Mouse (Mus musculus) forebrain, embryonic 15.5 days (tissue): ENCODE results near the gene Riox2. TPM values are rescaled to one million over a fixed set of nuclear protein-coding genes. Genes with fewer than 3 reads are reported as not detected.

Experiments used
- ATAC-seq: fragments of 200-750 bp; cut with Nextera tagmentation; replicated peaks from 2 replicates; pipeline ENCODE4 v1.8.0; 2017; ENCODE audit warnings: mild to moderate bottlenecking, moderate TSS enrichment, moderate library complexity
- H3K27ac ChIP-seq: fragments of 300-500 bp; sonication (generic); replicated peaks from 2 replicates; pipeline ENCODE4 v1.5.1; 2015; ENCODE audit warnings: mild to moderate bottlenecking, inconsistent platforms
- H3K27me3 ChIP-seq: fragments of 300-500 bp; sonication (generic); 2 replicates; pipeline ENCODE4 v1.6.1; 2015; ENCODE audit warnings: inconsistent platforms
- H3K36me3 ChIP-seq: fragments of 300-500 bp; sonication (generic); 2 replicates; pipeline ENCODE4 v1.6.1; 2015; ENCODE audit warnings: mild to moderate bottlenecking, inconsistent platforms
- H3K4me1 ChIP-seq: fragments of 300-500 bp; sonication (generic); 2 replicates; pipeline ENCODE4 v1.6.1; 2015; ENCODE audit warnings: inconsistent platforms
- H3K4me2 ChIP-seq: fragments of 300-500 bp; sonication (generic); replicated peaks from 2 replicates; pipeline ENCODE4 v1.6.1; 2015; ENCODE audit warnings: mild to moderate bottlenecking, inconsistent platforms
- H3K4me3 ChIP-seq: fragments of 300-500 bp; sonication (generic); 2 replicates; pipeline ENCODE4 v1.5.1; 2015; ENCODE audit warnings: mild to moderate bottlenecking, inconsistent platforms
- H3K9ac ChIP-seq: fragments of 300-500 bp; sonication (generic); replicated peaks from 2 replicates; pipeline ENCODE4 v1.6.1; 2015; ENCODE audit warnings: mild to moderate bottlenecking, inconsistent platforms
- H3K9me3 ChIP-seq: fragments of 300-500 bp; sonication (generic); 2 replicates; pipeline ENCODE4 v1.6.1; 2016; ENCODE audit warnings: inconsistent platforms
- WGBS: fragments of 180-500 bp; shearing (Covaris S2); methylation state at CpG from one replicate; pipeline ENCODE4 v1.1.7; 2015; ENCODE audit warnings: mixed read lengths; 5-methylcytosine and 5-hydroxymethylcytosine counted together
- polyA plus RNA-seq: library from polyadenylated mRNA; unstranded; fragments of >200 nt; fragmentation: Nextera tagmentation; extraction: Ambion mirVana; gene quantifications from 2 replicates; pipeline ENCODE4 v1.2.1, GENCODE M21; 2015

Riox2 gene
- polyA plus RNA-seq, 1 experiment from 2014 or later, result 13.3 TPM

GRCm38 (mm10) chr16:59474788-59475187 is 3.2 kb downstream of the Riox2 start:
- Histone ChIP-seq H3K4me3 (no peak overlapping the region), H3K4me2 (no peak overlapping the region), H3K27me3 (no peaks in the 10 kb centered on the region), H3K9me3 (no peaks in the 10 kb centered on the region), H3K9ac (no peak overlapping the region), H3K27ac (no peak overlapping the region), H3K4me1 (peaks cover 6% of the 10 kb centered on the region), H3K36me3 (no peaks in the 10 kb centered on the region)
- WGBS, result 14% methylated on average over 1 of the region's 1 CpGs
- ATAC-seq, result no peak

- no peak for ATAC-seq
- no peak overlapping the region for H3K9ac ChIP-seq
- no peaks in the 10 kb centered on the region for H3K4me1 ChIP-seq
- H3K27ac ChIP-seq, result no peak overlapping the region
- no peak overlapping the region for H3K4me3 ChIP-seq
- H3K27me3 ChIP-seq, result no peaks in the 10 kb centered on the region
- H3K4me2 ChIP-seq, result no peak overlapping the region
- H3K36me3 ChIP-seq, result no peaks in the 10 kb centered on the region
- no peaks in the 10 kb centered on the region for H3K9me3 ChIP-seq
- WGBS, result 91% methylated on average over 3 of the region's 3 CpGs
These were observed 6.4 kb downstream of the Riox2 start for GRCm38 (mm10) chr16:59477955-59478354.

- no peaks in the 10 kb centered on the region for H3K4me1 ChIP-seq
- H3K9me3 ChIP-seq, result no peaks in the 10 kb centered on the region
- H3K27me3 ChIP-seq, result no peaks in the 10 kb centered on the region
- no peak for ATAC-seq
- H3K4me2 ChIP-seq, result no peak overlapping the region
- H3K27ac ChIP-seq, result no peak overlapping the region
- H3K4me3 ChIP-seq, result no peak overlapping the region
- WGBS, result 95% methylated on average over 7 of the region's 7 CpGs
- H3K9ac ChIP-seq, result no peak overlapping the region
- no peaks in the 10 kb centered on the region for H3K36me3 ChIP-seq
These were observed 15.7 kb downstream of the Riox2 start for GRCm38 (mm10) chr16:59487239-59487638.

- no peaks in the 10 kb centered on the region for H3K27me3 ChIP-seq
- H3K36me3 ChIP-seq, result no peaks in the 10 kb centered on the region
- H3K4me1 ChIP-seq, result no peaks in the 10 kb centered on the region
- 95% methylated on average over 9 of the region's 9 CpGs for WGBS
- H3K27ac ChIP-seq, result no peak overlapping the region
- no peak overlapping the region for H3K9ac ChIP-seq
- no peak for ATAC-seq
- H3K4me3 ChIP-seq, result no peak overlapping the region
- no peaks in the 10 kb centered on the region for H3K9me3 ChIP-seq
- H3K4me2 ChIP-seq, result no peak overlapping the region
These were observed 16.5 kb downstream of the Riox2 start for GRCm38 (mm10) chr16:59487975-59488548.

- WGBS, result 93% methylated on average over 14 of the region's 14 CpGs
- Histone ChIP-seq H3K9ac (no peak overlapping the region), H3K9me3 (no peaks in the 10 kb centered on the region), H3K27me3 (no peaks in the 10 kb centered on the region), H3K4me1 (no peaks in the 10 kb centered on the region), H3K36me3 (no peaks in the 10 kb centered on the region), H3K27ac (no peak overlapping the region), H3K4me2 (no peak overlapping the region), H3K4me3 (no peak overlapping the region)
- no peak for ATAC-seq
These were observed 21.6 kb downstream of the Riox2 start for GRCm38 (mm10) chr16:59493199-59493598.

- H3K4me1 ChIP-seq, result no peaks in the 10 kb centered on the region
- no peak overlapping the region for H3K9ac ChIP-seq
- H3K9me3 ChIP-seq, result no peaks in the 10 kb centered on the region
- 92% methylated on average over 1 of the region's 1 CpGs for WGBS
- no peaks in the 10 kb centered on the region for H3K27me3 ChIP-seq
- H3K4me2 ChIP-seq, result no peak overlapping the region
- H3K4me3 ChIP-seq, result no peak overlapping the region
- ATAC-seq, result no peak
- no peaks in the 10 kb centered on the region for H3K36me3 ChIP-seq
- no peak overlapping the region for H3K27ac ChIP-seq
These were observed 26.4 kb downstream of the Riox2 start for GRCm38 (mm10) chr16:59497947-59498346.

GRCm38 (mm10) chr16:59499180-59499579 is 27.6 kb downstream of the Riox2 start:
- no peaks in the 10 kb centered on the region for H3K27me3 ChIP-seq
- WGBS, result 96% methylated on average over 3 of the region's 3 CpGs
- H3K27ac ChIP-seq, result no peak overlapping the region
- no peak overlapping the region for H3K4me3 ChIP-seq
- no peak for ATAC-seq
- H3K4me2 ChIP-seq, result no peak overlapping the region
- H3K9ac ChIP-seq, result no peak overlapping the region
- H3K4me1 ChIP-seq, result no peaks in the 10 kb centered on the region
- no peaks in the 10 kb centered on the region for H3K36me3 ChIP-seq
- no peaks in the 10 kb centered on the region for H3K9me3 ChIP-seq

GRCm38 (mm10) chr16:59509830-59510229 is 38.3 kb downstream of the Riox2 start:
- no peaks in the 10 kb centered on the region for H3K27me3 ChIP-seq
- no peak overlapping the region for H3K4me3 ChIP-seq
- H3K9me3 ChIP-seq, result no peaks in the 10 kb centered on the region
- H3K27ac ChIP-seq, result no peak overlapping the region
- WGBS, result 90% methylated on average over 5 of the region's 5 CpGs
- no peak overlapping the region for H3K9ac ChIP-seq
- no peak overlapping the region for H3K4me2 ChIP-seq
- no peaks in the 10 kb centered on the region for H3K36me3 ChIP-seq
- no peak for ATAC-seq
- no peaks in the 10 kb centered on the region for H3K4me1 ChIP-seq

- ATAC-seq, result no peak
- Histone ChIP-seq H3K4me1 (no peaks in the 10 kb centered on the region), H3K4me3 (no peak overlapping the region), H3K27me3 (no peaks in the 10 kb centered on the region), H3K9me3 (no peaks in the 10 kb centered on the region), H3K4me2 (no peak overlapping the region), H3K27ac (no peak overlapping the region), H3K9ac (no peak overlapping the region), H3K36me3 (no peaks in the 10 kb centered on the region)
- WGBS, result 86% methylated on average over 5 of the region's 5 CpGs
These were observed 43.6 kb downstream of the Riox2 start for GRCm38 (mm10) chr16:59515169-59515568.

GRCm38 (mm10) chr16:59516965-59517364 is 45.4 kb downstream of the Riox2 start:
- Histone ChIP-seq H3K9me3 (no peaks in the 10 kb centered on the region), H3K27ac (no peak overlapping the region), H3K27me3 (no peaks in the 10 kb centered on the region), H3K4me1 (no peaks in the 10 kb centered on the region), H3K4me3 (no peak overlapping the region), H3K4me2 (no peak overlapping the region), H3K9ac (no peak overlapping the region), H3K36me3 (no peaks in the 10 kb centered on the region)
- no peak for ATAC-seq
- 94% methylated on average over 10 of the region's 10 CpGs for WGBS

- no peaks in the 10 kb centered on the region for H3K27me3 ChIP-seq
- no peak overlapping the region for H3K4me3 ChIP-seq
- no peak for ATAC-seq
These were observed 46.1 kb downstream of the Riox2 start for GRCm38 (mm10) chr16:59517447-59518219.

GRCm38 (mm10) chr16:59521752-59522423 is 50.3 kb downstream of the Riox2 start:
- Histone ChIP-seq H3K4me2 (no peak overlapping the region), H3K27ac (no peak overlapping the region), H3K4me3 (no peak overlapping the region), H3K9me3 (no peaks in the 10 kb centered on the region), H3K27me3 (no peaks in the 10 kb centered on the region), H3K36me3 (no peaks in the 10 kb centered on the region), H3K4me1 (no peaks in the 10 kb centered on the region), H3K9ac (no peak overlapping the region)
- no peak for ATAC-seq
- 92% methylated on average over 16 of the region's 16 CpGs for WGBS

More at GRCm38 (mm10) chr16:59517447-59518219, 46.1 kb downstream of the Riox2 start:
- no peaks in the 10 kb centered on the region for H3K36me3 ChIP-seq
- H3K4me1 ChIP-seq, result no peaks in the 10 kb centered on the region
- H3K27ac ChIP-seq, result no peak overlapping the region
- no peaks in the 10 kb centered on the region for H3K9me3 ChIP-seq
- H3K4me2 ChIP-seq, result no peak overlapping the region
- H3K9ac ChIP-seq, result no peak overlapping the region
- 87% methylated on average over 15 of the region's 15 CpGs for WGBS
